Mouse (Mus musculus) liver, embryonic 14.5 days (tissue): ENCODE results near the gene Serp1. TPM values are rescaled to one million over a fixed set of nuclear protein-coding genes. Genes with fewer than 3 reads are reported as not detected.
A peak's percentile ranks its signal among the peaks of the same experiment; 100 is the strongest.

Experiments
- ATAC-seq: fragments of 200-750 bp; cut with Nextera tagmentation; 2 replicates; pipeline ENCODE4 v1.8.0; 2017; ENCODE audit warnings: moderate number of reproducible peaks, mild to moderate bottlenecking, moderate library complexity; ENCODE audit not compliant: insufficient read depth
- DNase-seq, 3 experiments: peaks; one replicate each; pipeline ENCODE4 v3.0.0-alpha.2; 2012 to 2013; ENCODE audit warnings: low read depth in 3 of 3, low spot score in 3 of 3
- H3K27ac ChIP-seq: fragments of 300-500 bp; sonication (generic); 2 replicates; pipeline ENCODE4 v1.5.1; 2014; ENCODE audit warnings: moderate library complexity, mild to moderate bottlenecking, control low read depth, inconsistent platforms
- H3K27me3 ChIP-seq: fragments of 300-500 bp; sonication (generic); 2 replicates; pipeline ENCODE4 v1.6.1; 2014; ENCODE audit warnings: mild to moderate bottlenecking, low read length, moderate library complexity; ENCODE audit not compliant: control insufficient read depth, insufficient read depth
- H3K36me3 ChIP-seq: fragments of 300-500 bp; sonication (generic); replicated peaks from 2 replicates; pipeline ENCODE4 v1.6.1; 2014; ENCODE audit warnings: low read depth; ENCODE audit not compliant: control insufficient read depth, insufficient read depth
- H3K4me1 ChIP-seq, 2 experiments: fragments of 200-500 bp in 1 of 2; fragments of 300-500 bp in 1 of 2; sonication (generic) in 1 of 2; replicated peaks; 2 replicates each; pipeline ENCODE4 v1.6.1; 2012 to 2014; ENCODE audit warnings: antibody characterized with exemption in 1 of 2, inconsistent platforms in 1 of 2, low read length in 1 of 2; ENCODE audit not compliant: control insufficient read depth in 2 of 2, insufficient read depth in 2 of 2
- H3K4me2 ChIP-seq: fragments of 300-500 bp; sonication (generic); 2 replicates; pipeline ENCODE4 v1.6.1; 2014; ENCODE audit warnings: low read depth, mild to moderate bottlenecking, control low read depth, moderate library complexity
- H3K4me3 ChIP-seq, 2 experiments: fragments of 200-500 bp in 1 of 2; fragments of 300-500 bp in 1 of 2; sonication (generic) in 1 of 2; 2 replicates each; pipeline ENCODE4 v1.5.1; 2012 to 2014; ENCODE audit warnings: low read depth in 2 of 2, low read length in 2 of 2, mild to moderate bottlenecking in 2 of 2, control low read depth in 1 of 2, inconsistent platforms in 1 of 2, moderate library complexity in 1 of 2; ENCODE audit not compliant: insufficient read depth in 1 of 2
- H3K9ac ChIP-seq: fragments of 300-500 bp; sonication (generic); replicated peaks from 2 replicates; pipeline ENCODE4 v1.6.1; 2014; ENCODE audit warnings: mild to moderate bottlenecking, control low read depth, moderate library complexity
- H3K9me3 ChIP-seq: fragments of 300-500 bp; sonication (generic); 2 replicates; pipeline ENCODE4 v1.6.1; 2016; ENCODE audit warnings: low read length, mixed read lengths; ENCODE audit not compliant: control insufficient read depth
- CTCF ChIP-seq: IDR thresholded peaks from 2 replicates; pipeline ENCODE4 v1.5.1; 2016; ENCODE audit warnings: antibody characterized with exemption, low read depth, control low read depth
- EP300 ChIP-seq: IDR thresholded peaks from 2 replicates; pipeline ENCODE4 v1.6.1; 2016; ENCODE audit warnings: antibody characterized with exemption, low read depth
- WGBS: fragments of 180-500 bp; shearing (Covaris S2); extraction: QIAGEN DNeasy Blood & Tissue Kit; methylation state at CpG from one replicate; pipeline ENCODE4 v1.1.7; 2014; ENCODE audit not compliant: insufficient replicate concordance; 5-methylcytosine and 5-hydroxymethylcytosine counted together
- polyA plus RNA-seq, 2 experiments: library from polyadenylated mRNA; depleted of rRNA in 1 of 2; stranded (reverse) in 1 of 2; unstranded in 1 of 2; fragments of >200 nt; fragmentation: Nextera tagmentation in 1 of 2; extraction: Ambion mirVana in 1 of 2; gene quantifications; 2 replicates each; pipeline versions ENCODE4 v1.2.1 to v1.2.3; 2012 to 2014

The Serp1 gene
- polyA plus RNA-seq (2012; rRNA removed) (27.6 and 32.5 TPM in 2 replicates), polyA plus RNA-seq (2014; fragmentation: Nextera tagmentation; extraction: Ambion mirVana) (91.2 and 96.1 TPM in 2 replicates)

GRCm38 (mm10) chr3:58525652-58526407 lies at the start of gene Serp1, which contains the start of gene Eif2a:
Gene Serp1, minus strand, starts transcription at chr3:58525892.
Gene Eif2a, plus strand, starts transcription at chr3:58525821.
- Histone ChIP-seq H3K9ac (peak within 1 kb of the TSS; percentile 98), H3K4me1 (peaks cover 5 to 13% of the 10 kb centered on the region in 2 experiments), H3K27ac (peak within 1 kb of the TSS; percentile 88), H3K27me3 (no peaks in the 10 kb centered on the region), H3K4me2 (peak within 1 kb of the TSS; percentile 92), H3K4me3 (peak within 1 kb of the TSS; percentile 95 to 99), H3K9me3 (no peaks in the 10 kb centered on the region), H3K36me3 (peaks cover 14% of the 10 kb centered on the region)
- DNase-seq (peak; percentile 94 to 95 (median 95)), ATAC-seq (peak; percentile 99)
- TF ChIP-seq CTCF (0 out of 2 replicates have a peak, but pooled peaks have one; percentile 0), EP300 (no peak)
- WGBS: under 1% methylated on average over 57 of the region's 57 CpGs

GRCm38 (mm10) chr3:58570821-58571220 lies 45.1 kb upstream of the Serp1 start:
- Histone ChIP-seq H3K27me3 (no peaks in the 10 kb centered on the region), H3K4me1 (peaks cover 0 to 1% of the 10 kb centered on the region in 2 experiments; a peak in 2 of 4 replicates), H3K4me3 (no peak overlapping the region), H3K9ac (no peak overlapping the region), H3K4me2 (no peak overlapping the region), H3K27ac (no peak overlapping the region), H3K36me3 (no peaks in the 10 kb centered on the region), H3K9me3 (no peaks in the 10 kb centered on the region)
- WGBS: 79% methylated on average over 3 of the region's 3 CpGs
- DNase-seq (no peak), ATAC-seq (no peak)
- TF ChIP-seq EP300 (no peak), CTCF (no peak)

GRCm38 (mm10) chr3:58561437-58561836 lies 35.7 kb upstream of the Serp1 start:
- no peak for ATAC-seq
- Histone ChIP-seq H3K9me3 (no peaks in the 10 kb centered on the region), H3K4me3 (no peak overlapping the region), H3K27me3 (no peaks in the 10 kb centered on the region), H3K4me1 (peaks cover 0 to 2% of the 10 kb centered on the region in 2 experiments; a peak in 1 of 4 replicates), H3K9ac (no peak overlapping the region), H3K27ac (no peak overlapping the region), H3K4me2 (no peak overlapping the region), H3K36me3 (no peaks in the 10 kb centered on the region; the same call in none of the 2 replicates)
- no peak for DNase-seq
- 67% methylated on average over 2 of the region's 2 CpGs for WGBS
- no peak for TF ChIP-seq EP300
- no peak for TF ChIP-seq CTCF

GRCm38 (mm10) chr3:58559887-58560286 lies 34.2 kb upstream of the Serp1 start:
- Histone ChIP-seq H3K9me3 (no peaks in the 10 kb centered on the region), H3K27me3 (no peaks in the 10 kb centered on the region), H3K4me1 (peaks cover 0 to 2% of the 10 kb centered on the region in 2 experiments; a peak in 1 of 4 replicates), H3K36me3 (peaks cover under 1% of the 10 kb centered on the region), H3K9ac (no peak overlapping the region), H3K27ac (no peak overlapping the region), H3K4me3 (no peak overlapping the region), H3K4me2 (no peak overlapping the region)
- DNase-seq (no peak), ATAC-seq (no peak)
- TF ChIP-seq EP300 (no peak), CTCF (no peak)
- WGBS: 44% methylated on average over 2 of the region's 2 CpGs

- Histone ChIP-seq H3K4me1 (peaks cover 0 to 2% of the 10 kb centered on the region in 2 experiments; a peak in 1 of 4 replicates), H3K27ac (no peak overlapping the region), H3K9me3 (no peaks in the 10 kb centered on the region), H3K4me2 (no peak overlapping the region), H3K36me3 (peaks cover 21% of the 10 kb centered on the region), H3K9ac (no peak overlapping the region), H3K4me3 (no peak overlapping the region), H3K27me3 (no peaks in the 10 kb centered on the region)
- ATAC-seq: no peak
- DNase-seq: no peak
- TF ChIP-seq EP300: no peak
- TF ChIP-seq CTCF: no peak
- 68% methylated on average over 7 of the region's 7 CpGs for WGBS
Measured at GRCm38 (mm10) chr3:58556649-58557048, 31.0 kb upstream of the Serp1 start.
